Mouse (Mus musculus): ENCODE measurements around the gene Wdfy1.

Gene Wdfy1

DNA sequence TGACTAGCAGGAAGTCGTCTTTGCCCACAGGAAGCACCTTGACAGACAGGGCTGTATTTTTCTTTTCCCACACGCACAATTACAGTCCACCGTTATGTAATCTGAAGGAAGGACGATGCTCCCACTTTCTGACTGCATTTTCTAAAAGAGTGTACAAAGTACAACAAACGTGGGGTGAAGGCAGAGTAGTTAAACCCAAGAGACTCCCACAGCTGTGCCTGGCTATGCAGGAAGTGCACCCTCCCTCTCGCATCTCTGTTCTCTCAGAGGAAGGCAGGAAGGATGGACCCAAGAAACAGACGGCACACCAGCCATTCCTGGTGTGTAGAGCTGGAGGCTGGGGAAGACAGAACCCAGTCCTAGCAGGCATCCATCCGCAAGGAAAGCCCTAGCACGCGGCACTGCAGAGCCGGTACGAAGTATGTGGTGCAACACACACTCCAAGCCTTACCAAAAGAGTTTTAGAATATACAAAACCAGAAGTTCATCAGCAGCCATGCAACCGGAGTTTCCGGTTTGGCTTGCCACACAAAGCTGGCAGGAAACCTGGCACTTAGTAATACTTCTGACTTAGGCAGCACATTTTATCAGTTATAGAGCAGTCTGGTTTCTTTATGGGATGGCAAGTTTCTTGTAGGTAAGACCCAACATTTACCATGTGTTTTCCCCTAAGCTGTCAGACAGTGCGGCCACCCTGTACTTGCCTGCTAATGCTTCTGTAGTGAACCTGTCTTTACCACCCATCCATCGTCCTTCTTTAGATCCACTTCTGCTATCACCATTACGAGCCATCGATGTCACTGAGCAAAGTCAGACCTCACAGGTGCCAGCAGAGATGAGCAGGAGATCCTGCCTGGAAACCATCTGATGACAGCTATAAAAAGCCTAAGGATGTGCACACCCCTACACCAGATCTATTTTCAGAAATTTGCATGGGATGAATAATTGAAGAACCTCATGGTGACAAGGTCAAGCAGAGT, 64.5 kb downstream of the Wdfy1 start:
- peak; percentile 18 to 29 for DNase-seq (ENCODE audit: low spot score in 2 of 2)

DNA sequence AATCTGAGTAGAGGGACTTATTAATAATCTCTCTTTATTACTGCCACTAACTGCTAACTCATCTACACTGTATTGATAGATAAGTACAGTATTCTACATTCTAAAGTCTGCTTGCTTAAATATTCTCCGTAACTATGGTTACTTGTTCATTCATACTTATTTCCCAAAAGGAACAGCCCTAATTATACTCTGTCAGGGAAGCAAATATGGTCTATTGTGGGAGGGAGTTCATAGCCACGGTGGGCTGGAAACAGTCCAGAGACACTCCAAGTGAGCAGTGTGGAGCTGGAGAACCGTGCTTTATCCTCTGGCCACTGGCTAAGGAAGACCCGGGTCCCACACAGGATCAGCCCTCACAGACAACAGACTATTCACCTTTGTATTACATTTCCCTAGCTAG, 65.3 kb downstream of the Wdfy1 start:
- no peak for DNase-seq (ENCODE audit: low spot score in 2 of 2)

DNA sequence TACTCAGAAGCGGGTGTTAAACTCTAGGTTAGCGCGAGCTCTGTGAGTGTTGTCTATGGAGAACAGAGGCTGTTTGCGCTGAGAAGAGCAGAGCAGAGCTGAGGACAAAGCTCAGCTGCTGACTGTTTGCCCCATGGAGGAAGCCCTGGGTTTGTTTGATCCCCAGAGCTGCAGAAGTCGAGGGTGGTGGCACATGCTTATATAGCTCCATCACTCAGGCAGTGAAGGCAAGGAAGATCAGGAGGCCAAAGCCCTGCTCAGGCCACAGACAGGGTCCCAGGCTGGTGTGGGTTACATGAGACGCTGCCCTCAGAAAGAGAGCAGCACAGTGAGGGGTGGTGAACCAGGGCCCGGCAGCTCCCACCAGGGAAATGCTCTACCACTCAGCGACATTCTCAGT, 65.7 kb downstream of the Wdfy1 start:
- no peak for DNase-seq (ENCODE audit: low spot score in 2 of 2)

- DNase-seq (ENCODE audit: low spot score in 2 of 2), result no peak
These were observed 68.6 kb downstream of the Wdfy1 start for GRCm38 (mm10) chr1:79707383-79707782.

DNA sequence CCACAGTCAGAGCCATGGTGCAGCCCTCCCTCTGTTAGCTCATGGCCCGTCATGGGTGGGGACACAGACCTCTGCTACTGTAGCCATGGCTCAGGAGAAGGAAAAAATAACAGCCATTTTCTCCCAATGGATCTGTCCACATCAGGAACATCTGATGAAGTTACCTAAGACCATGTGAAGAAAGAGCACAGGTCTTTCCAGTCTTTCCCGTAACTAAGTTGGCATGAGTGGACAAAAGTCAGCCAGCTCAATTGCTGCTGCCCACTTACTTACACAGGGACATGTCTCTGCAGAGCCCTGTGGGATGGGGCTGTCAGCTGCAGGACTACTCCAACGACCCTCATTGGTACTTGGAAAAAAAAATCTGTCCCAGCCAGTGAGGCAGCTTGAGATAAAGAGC, 69.2 kb downstream of the Wdfy1 start:
- DNase-seq (ENCODE audit: low spot score in 2 of 2), result no peak

DNA sequence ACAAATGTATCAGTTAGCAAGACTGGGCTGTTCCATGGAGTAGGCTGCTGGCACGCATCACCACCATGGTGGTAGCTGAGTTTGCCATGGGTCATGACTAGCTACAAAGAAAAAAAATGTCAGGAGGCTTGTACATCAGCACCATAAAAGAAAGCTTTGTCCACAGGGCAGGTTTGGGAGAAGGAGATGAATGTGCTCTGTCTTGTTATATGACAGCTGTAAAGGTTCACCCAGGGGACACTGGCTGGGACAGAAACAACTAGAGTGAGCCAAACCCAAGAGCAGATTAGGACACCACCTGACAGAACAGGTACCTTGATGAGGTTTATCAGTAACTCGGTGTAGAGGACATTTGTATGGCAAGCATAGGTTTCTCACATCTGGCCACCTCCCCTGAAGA, 71.3 kb downstream of the Wdfy1 start:
- no peak for DNase-seq (ENCODE audit: low spot score in 2 of 2)

- no peak for DNase-seq (ENCODE audit: low spot score in 2 of 2)
These were observed 72.4 kb downstream of the Wdfy1 start for GRCm38 (mm10) chr1:79703520-79703919.

- no peak for DNase-seq (ENCODE audit: low spot score in 2 of 2)
These were observed 77.4 kb downstream of the Wdfy1 start for GRCm38 (mm10) chr1:79698506-79698905.

GRCm38 (mm10) chr1:79697382-79697781, 78.6 kb downstream of the Wdfy1 start:
- peak; percentile 24 to 33 for DNase-seq (ENCODE audit: low spot score in 2 of 2)

DNA sequence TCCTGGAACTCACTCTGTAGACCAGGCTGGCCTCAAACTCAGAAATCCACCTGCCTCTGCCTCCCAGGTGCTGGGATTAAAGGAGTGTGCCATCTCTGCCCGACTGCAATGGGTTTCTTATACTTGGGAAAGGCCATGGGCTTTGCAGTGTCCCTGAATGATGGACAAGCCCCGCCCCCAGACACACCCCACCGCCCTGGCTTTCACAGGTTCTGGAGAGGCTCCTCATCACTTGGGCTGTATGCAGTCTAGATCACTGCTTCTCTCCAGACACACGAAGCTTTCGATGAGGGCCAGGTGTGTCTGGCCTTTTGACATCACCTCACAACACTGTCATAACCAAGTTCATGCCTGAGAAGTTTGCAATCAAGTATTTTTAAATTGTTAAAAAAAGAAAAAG, 79.0 kb downstream of the Wdfy1 start:
- no peak for DNase-seq (ENCODE audit: low spot score in 2 of 2)

DNA sequence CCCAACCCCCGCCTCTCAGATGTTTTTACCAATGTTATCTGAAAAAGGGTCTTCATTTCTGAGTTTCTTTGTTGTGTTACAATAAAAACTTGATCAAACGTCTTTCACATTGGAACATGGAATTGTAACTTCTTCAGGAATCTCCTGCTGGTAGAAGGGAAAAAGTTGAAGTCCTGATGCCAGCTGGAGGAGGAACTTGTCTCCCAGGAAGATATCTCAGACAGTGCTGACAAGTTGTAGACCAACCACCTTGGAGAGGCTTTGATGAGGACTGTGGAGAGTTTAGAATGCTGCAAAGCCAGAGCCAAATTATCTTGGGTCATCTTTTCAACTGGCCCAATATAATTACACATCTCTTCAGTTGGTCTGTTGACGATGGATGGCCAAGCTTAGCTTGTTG, 83.5 kb downstream of the Wdfy1 start:
- DNase-seq (ENCODE audit: low spot score in 2 of 2), result no peak

GRCm38 (mm10) chr1:79687254-79687653, 88.7 kb downstream of the Wdfy1 start:
- DNase-seq (ENCODE audit: low spot score in 2 of 2), result no peak

DNA sequence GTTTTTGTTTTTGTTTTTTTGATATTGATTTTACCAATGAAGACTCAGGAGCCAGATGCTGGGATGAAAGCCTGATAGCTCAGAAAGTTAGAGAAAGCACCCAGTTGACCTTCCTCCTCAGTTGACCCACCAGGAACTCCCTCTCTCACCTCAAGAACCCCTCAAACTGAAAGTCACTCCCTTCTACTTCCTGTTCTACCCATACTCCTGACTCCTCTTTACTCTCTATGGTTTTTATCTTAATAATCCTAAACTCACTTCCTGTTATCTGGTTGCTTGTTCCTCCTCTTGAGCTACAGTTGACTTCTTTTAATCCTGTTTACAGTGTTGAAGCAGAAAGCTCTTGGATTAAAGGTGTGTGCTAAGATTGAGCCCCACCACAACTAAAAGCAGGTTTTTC, 91.9 kb downstream of the Wdfy1 start:
- no peak for DNase-seq (ENCODE audit: low spot score in 2 of 2)

DNA sequence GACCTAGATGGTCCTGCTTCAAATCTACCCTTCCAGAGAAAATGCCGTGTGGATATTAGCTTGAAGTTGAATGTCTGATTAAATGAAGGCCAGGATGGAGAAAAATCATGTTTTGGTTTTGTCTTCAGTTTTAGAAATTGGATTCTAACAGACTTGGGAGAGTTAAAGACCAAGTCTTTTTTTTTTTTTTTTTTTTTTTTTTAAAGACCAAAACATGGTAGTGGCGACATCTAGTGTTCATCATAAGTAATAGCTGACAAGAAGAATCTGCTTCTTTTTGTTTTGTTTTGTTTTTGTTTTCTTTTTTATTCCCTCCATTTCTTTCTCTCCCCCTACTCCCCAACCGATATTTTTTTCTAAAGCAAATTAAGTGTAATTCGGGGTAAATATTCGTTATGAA, 93.0 kb downstream of the Wdfy1 start:
- no peak for DNase-seq (ENCODE audit: low spot score in 2 of 2)

GRCm38 (mm10) chr1:79680777-79681176, 95.2 kb downstream of the Wdfy1 start:
- DNase-seq (ENCODE audit: low spot score in 2 of 2), result no peak

DNA sequence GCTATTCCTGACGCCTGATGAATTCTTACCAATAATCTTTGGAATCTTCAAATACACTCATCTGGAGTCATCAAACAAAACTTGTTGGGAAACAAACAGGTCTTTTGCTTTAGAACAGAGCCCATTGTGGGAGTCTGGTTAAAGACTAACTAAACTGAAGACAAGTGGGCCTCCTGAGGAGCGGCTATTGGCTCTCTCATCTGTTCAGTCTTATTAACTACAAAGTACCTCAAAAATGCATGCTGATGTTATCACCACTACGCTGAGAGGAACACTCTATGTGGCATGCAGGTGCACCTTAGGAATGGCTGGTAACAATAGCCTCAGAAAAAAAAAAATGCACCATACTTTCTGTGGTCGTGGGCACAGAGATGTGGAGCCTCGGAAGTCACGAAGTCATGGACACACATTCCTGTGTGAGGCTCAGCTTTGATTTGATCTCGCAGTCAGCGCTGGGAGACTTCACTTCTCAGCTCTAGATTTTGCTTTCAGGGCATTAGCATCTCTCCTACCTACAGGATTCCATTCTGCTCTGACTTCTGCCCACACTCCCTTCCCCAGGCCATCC, 97.7 kb downstream of the Wdfy1 start:
- no peak for DNase-seq (ENCODE audit: low spot score in 2 of 2)

GRCm38 (mm10) chr1:79675716-79676115, 100.2 kb downstream of the Wdfy1 start:
- DNase-seq (ENCODE audit: low spot score in 2 of 2), result no peak

GRCm38 (mm10) chr1:79671543-79672337, 104.2 kb downstream of the Wdfy1 start, which contains the start of gene Ap1s3:
Ap1s3 (minus strand) TSS chr1:79671972.
- peak; percentile 52 to 54 for DNase-seq (ENCODE audit: low spot score in 2 of 2)

DNA sequence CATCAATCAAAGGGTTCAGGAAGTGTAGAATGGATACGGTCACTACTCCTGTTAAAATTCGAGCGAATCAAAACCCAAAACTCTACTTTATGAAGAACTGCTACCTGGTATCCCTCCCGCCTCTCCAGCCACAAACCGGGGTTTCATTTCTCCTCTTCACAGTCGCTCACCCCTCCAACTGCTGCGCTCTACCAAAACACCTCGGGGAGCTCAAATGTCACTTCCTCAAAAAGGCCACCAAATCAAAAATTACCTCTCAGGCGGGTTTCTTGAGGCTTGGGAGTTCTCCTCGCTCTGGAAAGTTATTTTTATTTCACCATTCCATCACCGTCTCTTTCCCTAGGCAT, 104.8 kb downstream of the Wdfy1 start:
- no peak for DNase-seq (ENCODE audit: low spot score in 2 of 2)

GRCm38 (mm10) chr1:79669419-79669974, 106.4 kb downstream of the Wdfy1 start:
- DNase-seq (ENCODE audit: low spot score in 2 of 2), result no peak

DNA sequence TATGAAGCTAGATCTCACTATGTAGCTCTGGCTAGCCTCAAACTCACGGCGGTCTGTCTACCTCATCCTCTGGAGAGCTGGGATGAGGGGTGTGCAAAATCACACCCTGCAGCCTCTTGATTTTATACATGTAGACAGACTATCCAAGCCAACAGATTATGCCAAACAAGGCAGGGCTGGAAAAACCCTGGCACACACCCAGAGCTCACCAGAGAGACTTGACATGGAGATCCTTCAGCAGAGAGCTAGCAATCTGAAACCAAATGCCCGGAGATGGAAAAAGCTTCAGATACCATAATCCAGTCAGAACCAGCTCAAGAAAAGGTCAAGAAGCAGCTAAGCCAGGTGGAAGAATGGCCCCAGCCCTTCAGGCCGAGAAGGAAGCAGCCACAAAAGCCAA, 111.0 kb downstream of the Wdfy1 start:
- DNase-seq (ENCODE audit: low spot score in 2 of 2), result no peak

- no peak for DNase-seq (ENCODE audit: low spot score in 2 of 2)
These were observed 116.3 kb downstream of the Wdfy1 start for GRCm38 (mm10) chr1:79659598-79659997.
